Mouse (Mus musculus) brain, adult 2 months (tissue): ENCODE measurements around the gene Ctsl.
A peak's percentile ranks its signal among the peaks of the same experiment; 100 is the strongest.

Experiments used
- DNase-seq: peaks from one replicate; pipeline ENCODE4 v3.0.0; 2011; ENCODE audit warnings: low read depth, low spot score

Gene Ctsl

DNA sequence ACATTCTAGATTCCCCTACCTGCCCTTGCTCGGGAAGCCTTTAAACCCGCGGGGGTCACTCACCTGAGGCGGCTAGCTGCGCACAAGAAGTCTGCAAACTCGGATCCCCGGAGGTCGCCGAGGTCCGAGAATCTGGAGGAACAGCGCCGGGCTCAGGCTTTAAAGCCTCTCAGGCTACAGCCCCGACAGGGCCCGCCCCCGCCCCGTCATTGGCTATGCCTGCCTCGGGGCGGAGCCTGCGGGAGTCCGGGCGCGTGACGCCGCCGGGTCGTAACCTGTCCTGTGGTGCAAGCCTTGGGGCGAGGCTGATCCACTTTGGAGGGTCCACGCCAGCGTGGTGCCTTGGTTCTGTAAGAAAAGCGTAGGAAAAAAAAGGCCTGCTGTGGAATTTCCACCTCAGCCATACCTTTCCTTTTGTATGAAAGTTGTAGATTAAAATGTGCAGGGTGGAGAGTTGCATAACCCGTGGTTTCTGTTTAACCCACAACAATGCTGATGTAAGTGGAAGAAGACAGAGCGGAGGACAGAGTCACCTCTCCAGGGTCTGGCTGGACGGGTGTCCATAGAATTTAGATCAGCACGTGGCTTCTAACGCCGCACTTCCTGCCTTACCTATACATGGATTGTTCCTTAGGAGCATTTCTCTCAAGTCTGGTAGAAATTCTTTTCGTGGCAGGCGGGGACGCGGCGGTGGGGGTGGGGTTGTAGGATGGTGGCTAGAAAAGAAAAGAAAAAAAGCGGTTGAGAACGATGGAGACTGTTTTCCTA, at the start of gene Ctsl:
Gene Ctsl, minus strand, starts transcription at position 718 of the 768 bp plus-strand sequence.
- peak; percentile 97 for DNase-seq

DNA sequence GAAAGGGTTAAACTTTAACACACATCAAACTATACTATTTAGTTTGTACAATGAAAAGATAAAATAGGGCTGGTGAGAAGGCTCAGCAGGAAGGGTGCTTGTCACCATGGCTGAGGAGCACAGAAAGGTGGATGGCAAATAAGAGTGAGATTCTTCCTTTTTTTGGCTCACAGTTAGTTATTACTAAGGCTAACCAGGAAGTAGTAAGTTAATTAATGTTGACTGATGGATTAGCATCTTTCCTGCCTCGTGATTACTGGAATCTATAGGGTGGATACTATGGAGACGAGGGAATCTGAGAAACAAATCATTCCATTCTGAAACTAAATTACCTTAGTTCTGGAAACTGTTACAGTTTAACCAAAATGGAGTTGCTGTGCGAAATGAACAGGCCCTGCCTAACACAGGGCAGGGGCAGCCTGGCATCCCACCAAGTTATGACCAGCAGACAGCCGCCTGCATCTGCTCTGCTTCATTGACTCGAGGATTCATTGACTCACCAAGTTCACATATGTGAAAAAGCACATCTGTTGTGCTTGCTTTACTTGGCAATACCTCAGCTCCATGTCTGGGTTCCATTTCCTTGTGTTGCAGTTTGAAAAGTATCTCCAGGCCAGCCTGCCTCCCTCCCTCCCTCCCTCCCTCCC, 46.4 kb upstream of the Ctsl start:
- no peak for DNase-seq

DNA sequence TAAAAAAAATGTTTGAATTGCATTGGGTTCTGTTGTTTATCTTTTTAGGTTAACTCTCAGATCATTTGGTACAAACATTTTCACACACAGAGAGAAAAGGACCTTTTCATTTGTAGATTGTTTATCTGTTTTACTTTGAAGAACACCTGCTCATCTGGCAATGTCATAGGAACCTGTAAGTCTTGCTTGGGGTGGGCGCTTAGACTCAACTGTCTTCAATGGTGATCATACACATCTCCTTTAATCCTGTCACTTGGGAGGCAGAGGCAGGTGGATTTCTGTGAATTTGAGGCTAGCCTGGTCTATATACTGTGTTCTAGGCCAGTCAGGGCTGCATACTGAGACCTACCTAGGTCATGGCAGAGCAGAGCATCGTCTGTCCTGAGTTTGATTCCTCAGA, 45.0 kb upstream of the Ctsl start:
- no peak for DNase-seq

DNA sequence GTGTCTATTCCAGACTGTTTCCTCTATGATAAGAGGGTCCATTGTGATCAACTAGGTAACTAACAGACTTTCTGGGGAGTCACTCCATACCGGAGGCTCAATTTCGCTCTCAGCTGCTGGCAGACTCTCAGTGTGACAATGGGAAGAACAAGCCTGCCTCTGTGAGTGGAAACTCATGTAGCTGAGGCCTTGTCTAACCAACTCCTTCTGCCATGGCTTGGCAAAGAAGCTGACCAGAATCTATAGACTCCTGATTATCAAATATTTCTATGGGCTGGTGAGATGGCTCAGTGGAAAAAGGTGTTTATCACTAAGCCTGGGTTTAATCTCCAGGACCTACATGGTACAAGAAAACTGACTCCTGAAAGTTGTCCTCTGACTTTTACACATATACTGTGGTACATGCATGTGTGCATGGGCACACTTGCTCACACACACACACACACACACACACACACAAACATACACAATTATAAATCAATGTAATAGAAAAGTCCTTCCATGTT, 42.1 kb upstream of the Ctsl start:
- no peak for DNase-seq

DNA sequence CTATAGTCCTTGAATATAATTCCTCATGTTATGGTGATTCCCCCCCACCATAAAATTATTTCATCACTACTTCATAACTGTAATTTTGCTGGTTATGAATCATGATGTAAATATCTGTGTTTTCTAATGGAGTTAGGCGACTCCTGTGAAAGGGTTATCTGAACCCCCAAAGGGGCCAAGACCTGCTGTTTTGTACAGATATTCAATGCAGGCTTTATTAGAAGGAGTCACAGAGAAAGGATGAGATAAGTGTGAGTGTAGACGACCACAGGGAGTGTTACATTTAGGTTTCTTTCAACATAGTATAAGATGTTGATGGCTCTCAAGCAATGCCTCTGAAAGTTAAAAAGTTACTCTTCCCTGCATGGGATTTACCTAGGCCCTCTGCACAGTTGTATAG, 40.6 kb upstream of the Ctsl start:
- DNase-seq = no peak

DNA sequence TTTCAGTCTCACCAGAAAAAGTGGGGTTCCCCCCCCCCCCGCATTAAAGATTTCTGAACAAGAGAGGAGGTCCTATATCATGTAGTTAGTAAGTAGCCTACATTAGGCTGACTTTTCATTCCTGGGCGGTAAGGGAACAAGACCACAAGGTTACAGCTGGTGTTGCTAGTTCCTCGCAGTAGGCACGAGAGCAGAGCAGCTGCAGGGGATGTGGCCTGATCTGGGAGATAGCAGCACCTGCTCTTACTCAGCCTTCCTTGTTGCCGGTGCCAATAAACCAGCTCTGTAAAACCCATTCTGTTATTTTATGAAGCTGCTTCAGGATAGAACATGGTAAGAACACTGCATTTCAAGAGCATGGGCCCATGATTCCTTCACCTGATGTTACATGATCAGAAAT, 39.9 kb upstream of the Ctsl start:
- DNase-seq = no peak

DNA sequence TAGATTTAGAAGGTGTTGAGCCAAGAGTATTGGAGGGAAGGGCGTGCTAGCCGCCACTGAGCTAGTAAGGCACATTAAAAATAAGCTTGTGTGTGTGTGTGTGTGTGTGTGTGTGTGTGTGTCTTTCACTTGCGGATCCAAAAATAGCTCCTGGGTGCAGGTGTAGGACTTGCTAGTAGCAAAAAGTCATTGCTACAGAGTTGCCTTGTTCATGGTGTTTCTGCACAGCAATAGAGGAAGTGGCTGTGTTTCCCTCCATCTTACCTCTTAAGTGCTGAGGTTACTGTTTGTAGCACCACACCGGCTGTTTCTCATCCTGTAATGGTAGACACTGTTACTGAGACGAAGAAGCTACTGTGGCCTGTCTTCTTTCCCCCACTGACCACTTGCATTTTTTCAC, 37.3 kb upstream of the Ctsl start:
- DNase-seq = no peak

DNA sequence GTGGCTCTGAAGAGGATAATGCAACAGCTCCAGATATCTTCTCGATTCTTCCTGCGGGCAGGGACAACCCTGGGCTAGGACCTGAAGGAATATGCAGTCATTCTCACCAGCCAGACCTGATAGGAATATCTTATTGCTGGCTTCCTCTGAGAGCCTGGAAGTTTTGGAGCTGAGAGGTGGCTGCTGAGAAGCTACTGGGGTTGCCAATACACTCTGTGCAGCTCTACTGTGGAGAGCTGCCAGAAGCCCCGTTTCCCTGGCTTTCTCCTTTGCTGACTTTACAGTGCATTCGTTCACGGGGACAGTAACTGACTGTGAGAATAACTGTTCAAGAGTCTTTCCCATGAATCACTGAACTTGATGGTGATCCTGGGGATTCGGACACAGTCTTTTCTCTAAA, 34.9 kb upstream of the Ctsl start:
- no peak for DNase-seq

DNA sequence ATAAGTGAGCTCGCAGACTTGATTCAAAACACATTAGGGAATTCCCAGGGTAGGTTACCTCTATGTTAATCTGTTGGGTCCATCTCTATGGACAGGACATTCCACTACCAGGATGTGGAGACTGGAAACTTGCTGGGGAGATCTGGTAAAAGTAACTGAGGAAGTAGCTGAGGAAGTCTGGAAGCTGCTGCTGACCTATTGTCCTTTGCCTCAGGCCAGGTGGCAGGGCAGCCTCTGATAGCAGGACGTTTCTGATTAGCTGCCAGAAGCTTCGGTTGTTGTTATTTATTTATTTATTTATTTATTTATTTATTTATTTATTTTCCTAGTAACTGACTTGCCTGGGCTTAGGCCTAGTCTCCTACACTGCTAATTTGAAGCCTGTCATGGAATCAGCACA, 32.8 kb upstream of the Ctsl start:
- no peak for DNase-seq

DNA sequence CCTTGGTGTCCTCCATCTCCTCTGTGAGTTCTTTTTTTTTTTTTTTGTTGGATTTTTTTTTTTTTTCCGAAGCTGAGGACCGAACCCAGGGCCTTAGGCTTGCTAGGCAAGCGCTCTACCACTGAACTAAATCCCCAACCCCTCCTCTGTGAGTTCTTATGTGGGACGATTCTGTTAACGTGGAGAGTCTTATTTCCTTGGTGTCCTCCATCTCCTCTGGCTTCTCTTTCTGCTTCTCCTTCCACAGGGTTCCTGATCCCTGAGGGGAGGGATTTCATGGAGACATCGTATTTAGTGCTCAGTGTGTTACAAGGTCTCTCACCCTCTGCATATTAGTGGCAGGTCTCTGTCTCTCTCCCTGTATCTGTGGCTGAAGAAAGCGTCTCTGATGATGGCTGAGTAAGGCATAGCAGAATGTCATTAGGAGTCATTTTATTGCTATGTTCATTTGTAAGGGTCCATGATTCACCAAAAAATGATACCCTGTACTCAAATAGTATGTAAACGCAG, 32.3 kb upstream of the Ctsl start:
- no peak for DNase-seq

DNA sequence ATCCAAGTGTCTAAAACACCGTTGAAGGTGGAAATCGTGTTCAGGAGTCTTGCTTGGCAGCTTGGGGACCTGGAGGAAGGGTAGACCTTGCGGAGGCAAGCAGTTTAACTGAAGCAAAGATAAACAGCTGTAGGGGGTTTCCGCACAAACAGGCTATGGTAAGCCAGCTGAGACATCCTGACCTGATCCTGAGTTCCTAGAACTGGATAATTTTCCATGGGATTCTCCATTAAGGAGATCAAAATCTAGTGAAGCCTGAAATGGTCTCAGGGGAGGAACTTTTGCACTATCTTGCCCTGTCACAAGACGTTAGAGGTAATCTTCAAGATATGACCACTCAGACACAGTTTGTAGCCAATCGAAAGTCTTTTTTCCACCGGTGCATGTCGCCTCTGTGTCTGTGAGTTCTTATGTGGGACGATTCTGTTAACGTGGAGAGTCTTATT, 31.8 kb upstream of the Ctsl start:
- no peak for DNase-seq

DNA sequence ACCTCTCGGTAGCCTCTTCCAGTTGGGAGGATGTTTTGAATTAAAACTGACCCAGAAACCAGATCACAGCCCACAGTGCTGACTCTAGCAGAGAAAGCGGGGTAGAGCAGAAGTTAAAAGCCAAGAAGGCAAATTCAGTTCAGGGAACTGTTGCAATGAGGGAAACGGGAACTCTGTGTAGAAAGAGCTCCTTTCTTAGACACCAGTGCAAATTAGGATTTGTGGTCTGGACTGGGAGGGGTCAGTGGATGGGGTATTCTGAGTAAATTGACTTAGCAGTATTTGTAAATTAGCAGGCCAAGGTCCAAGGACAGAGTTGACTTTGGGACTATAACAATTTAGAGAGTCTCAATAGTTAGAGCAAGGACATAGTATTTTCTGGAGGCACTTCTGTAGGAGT, 31.3 kb upstream of the Ctsl start:
- peak; percentile 29 for DNase-seq

DNA sequence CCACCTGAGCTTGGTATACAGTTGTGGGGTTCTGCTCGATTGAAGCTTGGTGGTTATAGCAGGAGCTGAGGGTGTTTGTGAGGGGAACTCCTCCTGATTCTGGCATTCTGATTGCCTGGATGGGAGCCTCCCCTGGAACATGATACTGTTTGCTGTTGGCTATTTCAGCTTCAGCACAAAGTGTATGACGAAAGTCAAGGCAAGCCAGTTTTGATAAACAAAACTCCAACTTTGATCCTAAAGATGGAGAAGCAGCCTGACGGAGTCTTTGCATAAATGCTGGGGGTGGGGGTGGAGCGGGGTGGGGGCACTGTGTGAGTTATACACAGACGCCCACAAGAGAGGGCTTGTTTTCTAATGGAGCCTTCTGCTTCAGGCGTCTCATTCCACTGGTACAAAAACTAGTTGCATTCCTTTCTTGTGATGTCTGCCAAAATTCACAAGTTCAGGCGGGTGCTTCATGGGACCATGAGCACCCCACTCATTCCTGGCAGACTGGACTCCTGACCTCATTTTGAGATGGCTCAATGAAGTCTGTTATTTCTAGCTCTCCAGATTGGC, 30.2 kb upstream of the Ctsl start:
- DNase-seq = peak; percentile 11

DNA sequence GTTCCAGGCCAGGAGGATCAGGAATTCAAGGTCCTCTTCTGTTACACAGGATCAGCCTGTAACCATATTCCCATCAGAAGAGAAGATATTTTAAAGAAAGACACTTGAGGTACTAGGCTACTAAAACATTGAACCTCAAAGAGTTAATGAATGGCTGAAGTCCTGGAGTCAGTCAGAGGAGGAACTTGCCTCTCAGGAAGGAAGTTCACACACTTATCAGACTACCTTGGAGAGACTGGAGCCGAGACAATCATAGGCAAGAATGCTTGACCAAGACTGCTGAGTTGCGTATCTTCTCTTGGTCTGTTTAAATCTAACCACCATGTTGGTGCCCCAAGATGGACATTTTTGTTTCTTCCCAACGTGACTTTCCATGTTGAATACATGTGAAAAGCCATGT, 29.2 kb upstream of the Ctsl start:
- no peak for DNase-seq

DNA sequence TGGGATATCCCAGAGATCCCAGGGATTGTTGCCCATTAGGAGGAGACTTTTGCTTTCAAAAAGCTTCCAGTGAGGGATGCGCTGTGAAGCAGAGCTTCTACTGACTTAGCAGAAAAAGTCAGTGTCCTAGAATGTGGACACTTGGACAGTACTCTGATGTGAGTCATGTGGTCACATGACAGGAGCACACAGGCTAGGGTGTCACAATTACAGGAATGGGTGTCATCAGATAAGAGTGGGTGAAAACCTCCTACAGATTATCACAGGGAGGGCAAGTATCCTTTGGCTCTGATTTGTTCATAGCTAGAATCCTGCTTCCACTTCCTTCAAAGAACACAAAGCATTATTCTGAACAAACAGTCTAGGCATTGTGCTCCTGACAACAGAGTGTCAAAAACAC, 27.4 kb upstream of the Ctsl start:
- no peak for DNase-seq

DNA sequence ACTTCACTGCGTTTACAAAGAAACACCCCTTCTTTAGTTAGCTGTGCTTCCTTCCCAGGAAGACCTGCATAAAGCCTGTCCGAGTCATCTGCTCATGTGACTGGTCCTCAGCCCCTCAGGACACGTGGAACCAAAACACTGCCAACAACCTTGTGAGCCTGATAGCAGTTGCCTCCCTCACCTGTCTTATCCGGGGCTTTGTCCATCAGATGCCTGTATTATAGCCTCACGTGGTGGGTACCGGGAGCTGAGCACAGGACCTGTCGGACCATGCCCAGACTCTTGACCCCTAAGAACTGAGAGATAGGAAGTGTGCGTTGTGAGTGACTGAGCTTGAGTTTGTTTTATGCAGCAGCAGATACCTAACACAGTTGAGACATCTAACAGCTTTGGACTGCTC, 26.3 kb upstream of the Ctsl start:
- no peak for DNase-seq

DNA sequence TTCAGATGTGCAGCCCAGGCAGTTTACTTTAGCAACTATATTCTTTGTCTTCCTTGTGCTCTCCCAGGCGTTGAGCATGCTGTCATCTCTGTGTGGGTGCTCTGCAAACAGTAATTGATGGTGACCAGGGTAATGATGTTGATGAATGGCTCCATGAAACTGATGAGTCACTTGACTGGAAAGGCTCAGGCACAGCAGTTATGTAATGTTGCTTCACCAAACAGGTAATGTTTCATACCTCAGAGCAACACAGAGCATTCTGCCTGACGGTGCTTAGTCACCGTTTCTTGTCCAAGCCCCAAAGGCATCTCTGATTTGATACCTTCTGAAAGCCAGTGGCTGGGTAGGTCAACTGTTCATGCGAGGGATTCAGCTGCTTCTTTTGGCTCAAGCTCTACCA, 17.7 kb upstream of the Ctsl start:
- no peak for DNase-seq

DNA sequence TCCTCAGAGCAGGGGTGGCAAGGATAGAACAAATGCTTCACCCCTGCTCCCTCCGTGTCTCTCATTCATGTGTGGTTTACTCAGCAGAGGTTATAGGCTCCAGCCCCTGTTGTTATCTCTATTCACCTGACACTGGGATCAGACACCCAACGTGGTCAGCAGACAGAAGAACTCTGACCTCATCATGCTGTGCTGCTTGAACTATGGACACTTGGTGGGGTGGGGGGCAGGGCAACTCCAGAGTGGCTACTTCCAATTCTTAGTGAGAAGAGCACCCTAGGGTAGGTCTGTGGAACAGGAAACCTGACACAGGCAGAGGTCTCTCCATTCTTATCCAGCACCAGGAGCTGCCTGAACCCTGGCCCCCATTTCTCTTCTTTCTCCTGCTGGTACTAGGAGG, 15.4 kb upstream of the Ctsl start:
- DNase-seq = no peak

DNA sequence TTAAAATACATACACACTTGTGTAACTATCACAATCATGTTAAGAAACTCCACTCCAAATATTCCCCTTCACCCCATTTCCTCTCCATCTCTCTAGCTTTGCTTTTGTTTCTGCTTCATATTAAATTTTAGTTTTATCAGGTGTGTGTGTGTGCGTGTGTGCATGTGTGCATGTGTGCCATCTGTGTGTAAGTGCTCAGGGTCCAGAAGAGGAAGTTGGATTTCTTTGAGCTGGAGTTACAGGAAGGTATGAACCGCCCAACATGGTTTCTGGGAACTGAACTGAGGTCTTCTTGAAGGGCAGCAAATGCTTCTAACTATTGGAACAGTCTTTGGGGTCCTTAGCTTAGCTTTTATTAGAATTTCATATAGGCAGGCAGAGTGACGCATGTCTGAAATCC, 14.2 kb upstream of the Ctsl start:
- no peak for DNase-seq

DNA sequence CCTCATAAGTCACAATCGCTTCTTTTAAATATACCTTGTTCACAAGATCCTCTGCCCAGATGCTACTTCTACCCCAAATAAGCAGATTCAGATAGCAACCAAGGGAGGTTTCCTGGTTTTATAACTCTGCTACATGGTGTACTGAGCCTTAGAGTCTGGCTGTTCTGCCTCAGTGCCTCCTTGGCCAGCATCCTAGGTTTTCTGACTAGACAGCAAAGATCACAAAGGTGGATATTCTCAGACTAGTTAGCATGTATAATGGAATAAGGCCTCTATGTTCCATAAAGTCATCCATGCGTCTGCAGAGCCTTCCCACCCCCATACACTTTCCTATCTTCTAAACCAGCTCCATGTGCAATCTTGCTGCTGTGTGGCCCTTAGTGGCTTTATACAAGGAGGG, 9.6 kb upstream of the Ctsl start:
- DNase-seq = no peak

DNA sequence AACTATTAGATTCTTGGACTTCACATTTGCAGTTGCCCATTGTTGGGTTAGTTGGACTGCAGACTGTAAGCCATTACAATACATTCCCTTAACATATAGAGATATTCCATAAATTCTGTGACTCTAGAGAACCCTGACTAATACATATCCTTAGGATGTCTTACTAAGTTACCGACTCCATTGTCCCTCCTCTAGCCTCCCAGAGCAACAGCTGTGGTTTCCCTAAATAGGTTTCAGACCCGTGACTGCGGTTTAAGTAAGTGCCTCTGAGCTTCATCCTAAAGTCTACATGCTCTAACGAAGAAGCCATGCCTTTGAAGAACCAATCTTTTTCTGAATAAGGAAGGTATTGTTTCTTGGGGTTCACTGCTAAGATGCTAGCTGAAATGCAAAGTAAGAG, 7.9 kb upstream of the Ctsl start:
- DNase-seq = no peak

DNA sequence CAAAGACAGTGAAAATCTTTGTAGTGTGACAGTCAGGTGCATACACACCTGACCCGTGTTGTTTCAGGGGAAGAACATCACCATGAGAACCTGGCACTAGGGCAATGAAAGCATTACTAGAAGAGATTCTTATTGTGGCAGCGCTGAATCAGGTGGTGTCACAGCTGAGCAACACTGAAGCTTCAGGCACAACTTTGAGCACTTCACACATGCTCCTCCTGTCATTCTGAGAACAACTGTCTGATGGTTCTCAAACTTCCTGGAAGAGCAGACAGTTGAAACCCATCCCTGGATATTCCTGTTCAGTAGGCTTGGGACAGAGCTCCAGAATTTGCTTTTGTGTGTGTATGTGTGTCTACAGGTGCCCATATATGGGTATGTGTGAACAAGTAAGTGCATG, 5.8 kb upstream of the Ctsl start:
- DNase-seq = no peak

DNA sequence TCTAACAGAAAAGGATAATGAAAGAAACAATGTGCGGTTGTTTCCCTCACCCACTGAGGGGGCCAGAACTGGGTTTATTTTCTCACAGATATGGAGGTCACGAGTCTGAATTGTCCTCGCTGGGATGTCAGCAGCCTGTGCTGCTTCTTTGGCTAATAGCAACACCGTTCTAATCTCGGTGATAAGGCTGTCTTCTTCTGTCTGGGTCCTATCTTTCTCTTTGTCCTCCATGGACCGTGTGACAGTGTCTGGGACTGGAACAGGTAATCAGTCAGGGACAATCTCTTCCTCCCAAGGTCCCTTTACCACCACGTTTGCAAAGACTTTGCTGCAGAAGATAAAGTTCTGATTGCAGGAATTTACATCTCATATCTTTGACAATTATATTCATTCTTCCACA, 4.5 kb upstream of the Ctsl start:
- DNase-seq = no peak
